Mouse (Mus musculus): ENCODE data around the gene Greb1.

DNA sequence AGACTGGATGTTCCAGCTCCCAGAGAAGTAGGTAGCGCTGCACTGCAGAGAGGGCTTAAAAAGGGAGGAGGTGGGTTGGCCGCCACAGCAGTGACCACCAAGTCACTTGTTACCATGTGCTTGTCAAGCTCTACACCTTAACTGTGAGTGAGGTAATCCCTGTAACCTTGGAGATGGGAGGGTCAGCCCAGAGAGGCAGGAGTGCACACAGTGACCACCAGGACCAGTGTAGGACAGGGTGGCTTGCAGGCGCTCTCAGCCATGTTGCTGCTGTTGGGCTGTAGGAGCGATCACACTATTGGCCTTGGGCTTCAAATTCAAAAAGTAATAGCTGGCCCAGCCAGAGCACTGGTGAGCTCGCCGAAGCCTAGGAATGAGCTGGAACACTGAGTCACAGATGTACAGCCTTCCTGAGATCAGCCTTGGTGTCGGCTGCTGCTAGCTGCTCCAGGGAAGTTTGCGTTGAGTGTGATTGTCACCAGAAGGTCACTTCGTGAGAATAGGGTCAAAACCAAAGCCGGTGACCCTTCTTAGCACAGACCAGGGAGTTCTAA lies 21.6 kb upstream of the Greb1 start:
- TF ChIP-seq NRF1 (IDR thresholded peaks at IDR 0.05; ENCODE audit: insufficient read depth, low read depth, low read length, poor library complexity, severe bottlenecking) (no peak), CTCF (IDR thresholded peaks at IDR 0.05 in 2 of 3, conservative IDR thresholded peaks at IDR 0.05 in 1 of 3; ENCODE audit: control insufficient read depth in 1 of 3, insufficient read depth in 1 of 3, low read depth in 2 of 3, low read length in 3 of 3, poor library complexity in 1 of 3, severe bottlenecking in 1 of 3) (no peak), SMC3 (IDR thresholded peaks at IDR 0.05; ENCODE audit: low read depth, low read length) (no peak), POLR2A (IDR thresholded peaks at IDR 0.05; ENCODE audit: control insufficient read depth in 1 of 2, insufficient read depth in 1 of 2, low read depth in 1 of 2, low read length in 2 of 2, poor library complexity in 1 of 2) (no peak), MYB (IDR thresholded peaks at IDR 0.05; ENCODE audit: low read depth, low read length) (no peak), SIN3A (IDR thresholded peaks at IDR 0.05; ENCODE audit: low read length) (no peak), POLR2AphosphoS5 (IDR thresholded peaks at IDR 0.05; ENCODE audit: borderline replicate concordance, low read depth, low read length) (no peak), USF1 (IDR thresholded peaks at IDR 0.05; ENCODE audit: low read depth, low read length) (no peak), MAX (IDR thresholded peaks at IDR 0.05; ENCODE audit: low read length) (no peak)
